Mouse (Mus musculus) testis, adult 10 weeks (tissue): Measurements from ENCODE around the gene Cideb. TPM values are rescaled to one million over a fixed set of nuclear protein-coding genes. Genes with fewer than 3 reads are reported as not detected.

Experiments
- polyA plus RNA-seq: library from polyadenylated mRNA; stranded (reverse); fragments of 350-450 nt; fragmentation: Illumina TruSeq; extraction: RNeasy Lipid Tissue Mini Kit (QIAGEN cat#74804); gene quantifications from one replicate; pipeline ENCODE4 v1.2.3, GENCODE M21; 2014; ENCODE audit warnings: low read depth, low replicate concordance

The Cideb gene
- polyA plus RNA-seq = not detected

GRCm38 (mm10) chr14:55758363-55758784 lies at the start of gene Cideb:
Gene Cideb (minus strand): TSS chr14:55758458.

GRCm38 (mm10) chr14:55788256-55789050 lies 30.2 kb upstream of the Cideb start, which contains the start of gene Ripk3:
Gene Ripk3 (minus strand): TSS chr14:55788865.

GRCm38 (mm10) chr14:55783958-55784235 lies 25.6 kb upstream of the Cideb start, which contains the start of gene Adcy4:
Gene Adcy4 (minus strand): TSS chr14:55784095.

GRCm38 (mm10) chr14:55765696-55766095 lies 7.4 kb upstream of the Cideb start, which contains the start of gene Ltb4r1:
Gene Ltb4r1 (plus strand): TSS chr14:55765962.

GRCm38 (mm10) chr14:55761163-55761562 lies 2.9 kb upstream of the Cideb start, which contains the start of gene Ltb4r2:
Gene Ltb4r2 (plus strand): TSS chr14:55761428.

GRCm38 (mm10) chr14:55745180-55745860 lies 12.9 kb downstream of the Cideb start, which contains the start of the genes Dhrs1 and Nop9:
Gene Dhrs1 (minus strand): TSS chr14:55745690.
Gene Nop9 (plus strand): TSS chr14:55745693.

GRCm38 (mm10) chr14:55721700-55722437 lies 36.4 kb downstream of the Cideb start, which contains the start of gene Rabggta:
Gene Rabggta (minus strand): TSS chr14:55722263.

GRCm38 (mm10) chr14:55713729-55714122 lies 44.5 kb downstream of the Cideb start, which contains the start of gene Tgm1:
Gene Tgm1 (minus strand): TSS chr14:55713926.

Other genes starting within 250 kb of the Cideb start
- gene Cpne6, start 248.0 kb downstream of the Cideb start, polyA plus RNA-seq = not detected
- 0.11 TPM for gene Nrl, start 233.5 kb downstream of the Cideb start, polyA plus RNA-seq
- 0.35 TPM for gene Pck2, start 218.2 kb downstream of the Cideb start, polyA plus RNA-seq
- 14.7 TPM for gene Dcaf11, start 198.5 kb downstream of the Cideb start, polyA plus RNA-seq
- not detected for gene A730061H03Rik, start 198.1 kb downstream of the Cideb start, polyA plus RNA-seq
- not detected for gene Fitm1, start 182.8 kb downstream of the Cideb start, polyA plus RNA-seq
- 25.6 TPM for gene Psme1, start 180.3 kb downstream of the Cideb start, polyA plus RNA-seq
- gene Emc9, start 173.2 kb downstream of the Cideb start, polyA plus RNA-seq = 2.7 TPM
- gene Psme2, start 167.3 kb downstream of the Cideb start, polyA plus RNA-seq = 17.0 TPM
- 2.1 TPM for gene Rnf31, start 166.8 kb downstream of the Cideb start, polyA plus RNA-seq
- 2.6 TPM for gene Irf9, start 154.9 kb downstream of the Cideb start, polyA plus RNA-seq
- 8.3 TPM for gene Rec8, start 140.4 kb downstream of the Cideb start, polyA plus RNA-seq
- gene Ipo4, start 122.5 kb downstream of the Cideb start, polyA plus RNA-seq = 67.7 TPM
- gene Gm49378, start 120.6 kb downstream of the Cideb start, polyA plus RNA-seq = 1.6 TPM
- gene Tm9sf1, start 114.7 kb downstream of the Cideb start, polyA plus RNA-seq = 5.9 TPM
- 45.9 TPM for gene Tssk4, start 108.3 kb downstream of the Cideb start, polyA plus RNA-seq
- 4.4 TPM for gene Mdp1, start 98.0 kb downstream of the Cideb start, polyA plus RNA-seq
- 54.2 TPM for gene Gmpr2, start 86.5 kb downstream of the Cideb start, polyA plus RNA-seq
- gene Nedd8, start 86.3 kb downstream of the Cideb start, polyA plus RNA-seq = 54.1 TPM
- gene Tinf2, start 76.6 kb downstream of the Cideb start, polyA plus RNA-seq = 18.0 TPM
- gene Tgm1, start 44.5 kb downstream of the Cideb start, polyA plus RNA-seq = not detected
- 0.35 TPM for gene Rabggta, start 36.2 kb downstream of the Cideb start, polyA plus RNA-seq
- gene Dhrs1, start 12.8 kb downstream of the Cideb start, polyA plus RNA-seq = 45.7 TPM
- 53.9 TPM for gene Nop9, start 12.8 kb downstream of the Cideb start, polyA plus RNA-seq
- gene Ltb4r2, start 3.0 kb upstream of the Cideb start, polyA plus RNA-seq = not detected
- gene Ltb4r1, start 7.5 kb upstream of the Cideb start, polyA plus RNA-seq = not detected
- 0.06 TPM for gene Adcy4, start 25.6 kb upstream of the Cideb start, polyA plus RNA-seq
- gene Ripk3, start 30.4 kb upstream of the Cideb start, polyA plus RNA-seq = 0.69 TPM
- gene Nfatc4, start 64.7 kb upstream of the Cideb start, polyA plus RNA-seq = 0.11 TPM
- 0.03 TPM for gene Nynrin, start 95.6 kb upstream of the Cideb start, polyA plus RNA-seq
- gene Cbln3, start 125.9 kb upstream of the Cideb start, polyA plus RNA-seq = 0.38 TPM
- gene Khnyn, start 126.5 kb upstream of the Cideb start, polyA plus RNA-seq = 2.2 TPM
- gene Sdr39u1, start 141.8 kb upstream of the Cideb start, polyA plus RNA-seq = 15.9 TPM
- not detected for gene Cma1, start 186.2 kb upstream of the Cideb start, polyA plus RNA-seq
- gene Cma2, start 192.5 kb upstream of the Cideb start, polyA plus RNA-seq = not detected